In genomic region chr2:181038644-181039355, GRCm38 (mm10) we compare ENCODE assay signal across 7 mouse cellular contexts. TPM values are rescaled to one million over a fixed set of nuclear protein-coding genes. Genes with fewer than 3 reads are reported as not detected.
A peak's percentile ranks its signal among the peaks of the same experiment; 100 is the strongest.
DNase-seq lines count a peak whose midpoint lies in the region; ATAC-seq and TF ChIP-seq lines count a peak whose summit lies in the region.

No protein-coding gene starts in this region.

- peak; percentile 32; the same call in 1 of the 2 replicates for ATAC-seq in lung, embryonic 14.5 days (ENCODE audit: insufficient read depth)
- ATAC-seq in granulocyte monocyte progenitor cell, adult 5-6 weeks (replicated peaks; ENCODE audit: poor library complexity, severe bottlenecking), result peak; percentile 36; the same call in 1 of the 2 replicates
- peak; percentile 22; the same call in 1 of the 2 replicates for ATAC-seq in neural tube, embryonic 14.5 days (ENCODE audit: low read depth)

- peaks cover 50% of the 10 kb centered on the region for H3K27me3 ChIP-seq in lung, embryonic 14.5 days (ENCODE audit: insufficient read depth, low read length)
- H3K27me3 ChIP-seq in limb, embryonic 10.5 days (ENCODE audit: low read depth, poor library complexity, severe bottlenecking), result peaks cover 96% of the 10 kb centered on the region
- no peaks in the 10 kb centered on the region for H3K27me3 ChIP-seq in neural tube, embryonic 14.5 days (ENCODE audit: control insufficient read depth, insufficient read depth, low read length)

- peak overlapping the region; percentile 53 for H3K4me3 ChIP-seq in lung, embryonic 14.5 days (ENCODE audit: low read depth, low read length)
- H3K4me3 ChIP-seq in limb, embryonic 10.5 days, result peak overlapping the region; percentile 70
- peak overlapping the region; percentile 54 for H3K4me3 ChIP-seq in neural tube, embryonic 14.5 days (ENCODE audit: low read depth, low read length)

- no peaks in the 10 kb centered on the region for H3K4me1 ChIP-seq in lung, embryonic 14.5 days (ENCODE audit: insufficient read depth)
- H3K4me1 ChIP-seq in limb, embryonic 10.5 days, result peaks cover 40% of the 10 kb centered on the region
- peaks cover 22% of the 10 kb centered on the region for H3K4me1 ChIP-seq in neural tube, embryonic 14.5 days (ENCODE audit: control insufficient read depth, insufficient read depth, low read length)

- peak overlapping the region; percentile 48 for H3K9ac ChIP-seq in lung, embryonic 14.5 days
- peak overlapping the region; percentile 79 for H3K9ac ChIP-seq in neural tube, embryonic 14.5 days (replicated peaks; ENCODE audit: low read depth, low read length)

- peak overlapping the region; percentile 85 for H3K4me2 ChIP-seq in lung, embryonic 14.5 days
- peak overlapping the region; percentile 70 for H3K4me2 ChIP-seq in neural tube, embryonic 14.5 days (ENCODE audit: low read depth, low read length)

- no peak overlapping the region for H3K27ac ChIP-seq in lung, embryonic 14.5 days (ENCODE audit: low read depth)
- peak overlapping the region; percentile 68 for H3K27ac ChIP-seq in limb, embryonic 10.5 days
- H3K27ac ChIP-seq in neural tube, embryonic 14.5 days (ENCODE audit: low read depth, low read length), result peak overlapping the region; percentile 48; the same call in 1 of the 2 replicates

- no peaks in the 10 kb centered on the region for H3K9me3 ChIP-seq in lung, embryonic 14.5 days (ENCODE audit: low read depth, low read length)
- H3K9me3 ChIP-seq in limb, embryonic 10.5 days (replicated peaks), result no peaks in the 10 kb centered on the region
- no peaks in the 10 kb centered on the region for H3K9me3 ChIP-seq in neural tube, embryonic 14.5 days (ENCODE audit: control insufficient read depth, low read length)

- H3K36me3 ChIP-seq in lung, embryonic 14.5 days (ENCODE audit: insufficient read depth), result no peaks in the 10 kb centered on the region
- H3K36me3 ChIP-seq in limb, embryonic 10.5 days, result no peaks in the 10 kb centered on the region
- H3K36me3 ChIP-seq in neural tube, embryonic 14.5 days (ENCODE audit: control insufficient read depth, insufficient read depth, low read length), result no peaks in the 10 kb centered on the region

- no peak for TF ChIP-seq CTCF in lung, embryonic 14.5 days (IDR thresholded peaks at IDR 0.05; ENCODE audit: low read depth)

- 2% methylated on average over 43 of the region's 63 CpGs for WGBS in lung, embryonic 14.5 days
- WGBS in limb, embryonic 10.5 days, result 1% methylated on average over 61 of the region's 63 CpGs
- WGBS in neural tube, embryonic 14.5 days, result 2% methylated on average over 48 of the region's 63 CpGs

- peak; percentile 46 for DNase-seq in lung, embryonic 14.5 days
- no peak for DNase-seq in lung, postnatal 25 days (ENCODE audit: low spot score)
- peak; percentile 64 for DNase-seq in embryo, embryonic 10.5 days (ENCODE audit: low spot score)
- DNase-seq in limb, embryonic 10.5 days (ENCODE audit: low spot score), result peak; percentile 72
- DNase-seq in natural killer cell, adult 2 months (ENCODE audit: low spot score in 2 of 2), result no peak

RNA-seq across cellular contexts. Expression of gene Chrna4, which starts 4.5 kb away (rescaled TPM):
- polyA plus RNA-seq in lung, embryonic 14.5 days (2014; fragmentation: Nextera tagmentation; extraction: Ambion mirVana), result 0.55 and 1.3 TPM in 2 replicates
- total RNA-seq in granulocyte monocyte progenitor cell, adult 5-6 weeks (2014; fragmentation: Nextera tagmentation), result not detected in 2 replicates
- total RNA-seq in granulocyte monocyte progenitor cell, adult 5-6 weeks (2017), result not detected in 2 replicates
- 0.65 and 1.3 TPM in 2 replicates for polyA plus RNA-seq in limb, embryonic 10.5 days (2016; fragmentation: Nextera tagmentation; extraction: Ambion mirVana)
- polyA plus RNA-seq in neural tube, embryonic 14.5 days (2014; fragmentation: Nextera tagmentation; extraction: Ambion mirVana), result 62.4 and 62.8 TPM in 2 replicates

RNA-seq across cellular contexts. Expression of gene Col20a1, which starts 52.5 kb away (rescaled TPM):
- 0.11 and 0.17 TPM in 2 replicates for polyA plus RNA-seq in lung, embryonic 14.5 days (2014; fragmentation: Nextera tagmentation; extraction: Ambion mirVana)
- 1.6 TPM in 1 of 2 replicates, not detected in the other for total RNA-seq in granulocyte monocyte progenitor cell, adult 5-6 weeks (2014; fragmentation: Nextera tagmentation)
- 0.04 TPM in 1 of 2 replicates, not detected in the other for total RNA-seq in granulocyte monocyte progenitor cell, adult 5-6 weeks (2017)
- 0.09 and 0.13 TPM in 2 replicates for polyA plus RNA-seq in limb, embryonic 10.5 days (2016; fragmentation: Nextera tagmentation; extraction: Ambion mirVana)
- polyA plus RNA-seq in neural tube, embryonic 14.5 days (2014; fragmentation: Nextera tagmentation; extraction: Ambion mirVana), result 0.31 and 0.60 TPM in 2 replicates

Comparison
In these comparisons a context has a peak if more than half of its experiments do, and no peak if none do; other contexts are left out.
1. DNase-seq: peak in lung, embryonic 14.5 days (single experiment), embryo, embryonic 10.5 days (single experiment) and limb, embryonic 10.5 days (single experiment); none in lung, postnatal 25 days (single experiment) and natural killer cell, adult 2 months (0 of 2).
2. RNA of gene Chrna4, which starts 4.5 kb away (polyA plus RNA-seq): 62.4 to 62.8 TPM in neural tube, embryonic 14.5 days; 0.65 to 1.3 TPM in limb, embryonic 10.5 days and 0.55 to 1.3 TPM in lung, embryonic 14.5 days; every median in the first group is over 10 times any median in the second.
3. Peak in every context shown above with its lines, with median percentiles within 50 percentile points of each other: ATAC-seq and H3K4me3 ChIP-seq.